Mouse (Mus musculus) T-helper 17 cell (primary cell): Measurements from ENCODE around the gene Dnajc11.

Experiments used
- in situ Hi-C, 2 experiments: fragments of 300-600 bp; cut with MboI, MseI; formaldehyde crosslinking; loops; 1 replicate in 1 of 2; 2 replicates in 1 of 2; pipeline ENCODE4 v1.15.1; 2025; ENCODE audit warnings: high pct_unique_total_duplicates in 2 of 2

Gene Dnajc11

DNA sequence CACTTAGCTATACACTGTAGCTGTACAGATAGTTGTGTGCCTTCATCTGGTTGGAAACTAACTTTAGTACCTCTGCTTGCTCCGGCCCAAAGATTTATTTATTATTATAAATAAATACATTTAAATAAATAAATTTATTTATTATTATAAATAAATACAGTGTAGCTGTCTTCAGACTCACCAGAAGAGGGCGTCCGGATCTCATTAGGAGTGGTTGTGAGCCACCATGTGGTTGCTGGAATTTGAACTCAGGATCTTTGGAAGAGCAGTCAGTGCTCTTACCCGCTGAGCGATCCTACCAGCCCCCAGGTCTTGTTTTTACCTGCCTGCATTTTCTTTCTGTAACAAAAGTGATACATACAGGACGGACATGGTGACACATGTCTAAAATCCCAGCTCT, 72.6 kb downstream of the Dnajc11 start:
- in situ Hi-C loops: loop anchor here in 1 of 2 experiments (10.0 kb wide), 1 partner anchor 1091 kb away; the partner anchor contains the start of genes Park7 and Tnfrsf9

DNA sequence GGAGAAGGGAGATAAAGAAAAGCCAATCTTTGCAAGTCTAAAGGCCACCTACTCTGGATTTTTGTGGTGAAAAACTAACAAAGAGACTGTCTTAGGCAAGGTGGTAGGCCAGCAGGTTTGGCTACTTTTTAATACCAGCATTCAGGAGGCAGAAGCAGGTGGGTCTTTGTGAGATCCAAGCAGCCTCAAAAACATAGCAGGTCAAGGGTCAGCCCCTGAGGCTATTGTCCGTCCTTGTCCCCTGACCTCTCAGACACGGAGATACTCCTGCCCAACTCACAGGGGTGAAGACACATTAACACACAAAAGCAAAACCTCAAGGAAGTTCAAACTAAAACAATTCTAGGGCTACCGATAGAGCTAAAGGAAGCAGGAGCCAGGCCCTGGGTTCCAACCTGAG, 73.3 kb downstream of the Dnajc11 start:
- in situ Hi-C loops: loop anchor here in 1 of 2 experiments (10.0 kb wide), 1 partner anchor 1092 kb away; the partner anchor contains the start of genes Park7 and Tnfrsf9

DNA sequence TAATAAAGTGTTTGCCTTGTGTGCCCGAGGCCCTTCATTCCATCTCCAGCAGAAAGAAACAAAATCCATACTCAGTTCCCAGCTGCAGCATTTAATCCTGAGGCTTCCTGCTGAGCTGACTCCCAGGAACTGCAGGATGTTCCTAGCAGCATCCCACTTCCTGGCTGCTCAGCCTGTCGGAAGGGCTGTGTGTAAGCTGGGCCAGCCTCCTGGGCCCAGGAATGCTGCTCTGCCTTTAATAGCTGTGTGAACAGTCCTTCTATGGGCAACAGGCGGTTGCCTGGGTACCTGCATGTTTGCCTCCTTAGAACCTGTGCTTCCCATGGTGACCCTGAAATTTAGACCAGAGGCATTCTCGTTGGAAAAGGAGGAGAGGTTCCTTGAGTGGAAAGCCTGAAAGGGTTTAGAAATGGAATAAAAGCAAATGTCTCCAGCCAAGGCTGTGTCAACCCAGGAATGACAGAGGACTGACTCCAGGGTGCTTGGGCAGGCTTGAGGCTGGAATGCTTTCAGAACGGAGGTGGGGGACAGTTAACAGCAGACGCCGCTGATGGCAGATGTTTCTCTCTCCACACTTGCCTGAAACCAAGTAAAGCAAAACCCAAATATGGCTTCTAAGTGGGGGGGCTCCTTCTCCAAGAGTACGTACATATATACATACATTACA, 74.1 kb downstream of the Dnajc11 start:
- in situ Hi-C loops: loop anchor here in 1 of 2 experiments (10.0 kb wide), 1 partner anchor 1093 kb away; the partner anchor contains the start of genes Park7 and Tnfrsf9

DNA sequence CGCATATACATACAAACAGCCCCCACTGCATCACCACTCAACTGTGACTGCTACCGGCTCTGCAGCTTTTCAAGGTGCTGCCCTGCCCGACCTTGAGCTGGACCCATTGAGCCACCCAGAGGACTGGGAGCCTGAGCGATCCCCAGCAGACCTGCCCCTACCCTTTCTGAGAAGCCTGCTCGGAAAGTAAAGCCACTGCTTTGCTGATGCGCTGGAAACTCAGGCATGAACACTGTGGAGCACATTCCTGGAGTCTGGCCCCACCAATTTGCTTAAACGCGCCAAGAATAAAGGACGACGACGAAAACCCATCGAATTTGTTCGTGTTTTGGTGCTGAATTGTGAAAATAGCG, 74.6 kb downstream of the Dnajc11 start:
- in situ Hi-C loops: loop anchor here in 1 of 2 experiments (10.0 kb wide), 1 partner anchor 1093 kb away; the partner anchor contains the start of genes Park7 and Tnfrsf9

DNA sequence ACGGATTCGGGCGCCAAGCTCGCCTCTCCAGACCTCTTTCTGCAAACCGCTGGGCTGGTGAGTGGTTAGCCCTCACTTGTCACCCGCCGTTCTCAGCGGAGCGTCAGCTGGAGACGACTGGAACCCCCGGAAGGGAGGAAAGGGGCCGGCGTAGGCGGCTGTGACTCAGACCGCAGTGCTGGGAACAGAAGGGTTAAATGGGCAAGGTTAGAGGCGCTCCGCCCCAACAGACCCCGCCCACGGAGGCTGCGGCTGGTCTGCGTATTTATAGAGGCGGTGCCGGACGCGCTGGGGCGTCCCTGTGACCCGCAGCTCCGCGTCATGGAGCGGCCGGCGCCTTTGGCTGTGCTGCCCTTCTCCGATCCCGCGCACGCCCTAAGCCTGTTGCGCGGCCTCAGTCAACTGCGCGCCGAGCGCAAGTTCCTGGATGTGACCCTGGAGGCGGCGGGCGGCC, 75.2 kb downstream of the Dnajc11 start, which contains the start of gene Klhl21:
Gene Klhl21, plus strand, starts transcription at position 182 of the 454 bp plus-strand sequence.
- in situ Hi-C loops: loop anchor here in 1 of 2 experiments (10.0 kb wide), 1 partner anchor 1094 kb away; the partner anchor contains the start of genes Park7 and Tnfrsf9

DNA sequence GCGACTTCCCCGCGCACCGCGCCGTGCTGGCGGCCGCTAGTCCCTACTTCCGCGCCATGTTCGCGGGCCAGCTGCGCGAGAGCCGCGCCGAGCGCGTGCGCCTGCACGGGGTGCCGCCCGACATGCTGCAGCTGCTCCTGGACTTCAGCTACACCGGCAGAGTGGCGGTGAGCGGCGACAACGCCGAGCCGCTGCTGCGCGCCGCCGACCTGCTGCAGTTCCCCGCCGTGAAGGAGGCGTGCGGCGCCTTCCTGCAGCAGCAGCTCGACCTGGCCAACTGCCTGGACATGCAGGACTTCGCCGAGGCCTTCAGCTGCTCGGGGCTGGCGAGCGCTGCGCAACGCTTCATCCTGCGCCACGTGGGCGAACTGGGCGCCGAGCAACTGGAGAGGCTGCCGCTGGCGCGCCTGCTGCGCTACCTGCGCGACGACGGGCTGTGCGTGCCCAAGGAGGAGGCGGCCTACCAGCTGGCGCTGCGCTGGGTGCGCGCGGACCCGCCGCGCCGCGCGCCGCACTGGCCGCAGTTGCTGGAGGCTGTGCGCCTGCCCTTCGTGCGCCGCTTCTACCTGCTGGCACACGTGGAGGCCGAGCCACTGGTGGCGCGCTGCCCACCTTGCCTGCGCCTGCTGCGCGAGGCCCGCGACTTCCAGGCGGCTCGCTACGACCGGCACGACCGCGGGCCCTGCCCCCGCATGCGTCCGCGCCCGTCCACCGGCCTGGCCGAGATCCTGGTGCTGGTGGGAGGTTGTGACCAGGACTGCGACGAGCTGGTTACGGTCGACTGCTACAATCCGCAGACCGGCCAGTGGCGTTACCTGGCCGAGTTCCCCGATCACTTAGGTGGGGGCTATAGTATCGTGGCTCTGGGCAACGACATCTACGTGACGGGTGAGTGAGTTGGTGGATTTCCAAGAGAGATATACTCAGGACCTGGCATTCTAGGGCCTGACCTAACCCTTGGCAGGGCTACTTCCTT, 75.9 kb downstream of the Dnajc11 start:
- in situ Hi-C loops: loop anchor here (5.0 to 10.0 kb wide), 4 partner anchors 147 to 1215 kb away; partner anchors contain the start of genes Camta1 (in 1 of the 2), Park7 (in 1 of the 2), Tnfrsf9 (in 1 of the 2) and Vamp3 (in 1 of the 2)

DNA sequence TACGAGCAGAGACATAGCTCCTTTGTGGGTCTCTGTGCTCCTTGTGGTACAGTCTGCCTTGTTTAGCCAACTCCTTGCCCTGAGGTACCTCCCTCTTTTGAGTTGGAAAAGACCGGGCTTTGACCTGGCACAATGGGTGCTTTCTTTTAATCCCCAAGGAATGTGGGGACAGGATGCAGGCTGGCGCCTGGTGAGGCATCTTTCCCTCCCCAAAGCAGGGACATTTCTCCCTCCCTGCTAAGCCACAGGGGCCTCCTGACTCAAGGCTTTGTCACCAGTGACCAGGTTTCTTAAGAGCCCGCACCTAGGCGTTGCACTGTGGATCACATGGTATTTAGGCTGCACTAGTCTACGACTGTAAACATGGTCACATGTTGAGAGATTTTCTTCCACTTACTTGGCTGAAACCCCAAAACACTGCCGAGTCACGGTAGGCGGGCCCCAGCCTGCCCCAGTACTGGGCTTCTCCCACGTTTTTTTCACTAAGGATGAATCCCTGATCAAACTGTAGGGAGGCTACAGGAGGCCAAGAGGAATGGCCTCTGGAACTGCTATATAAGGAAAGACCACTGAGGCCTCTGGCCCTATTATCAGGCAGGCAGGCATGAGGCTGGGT, 76.7 kb downstream of the Dnajc11 start:
- in situ Hi-C loops: loop anchor here in 1 of 2 experiments (5.0 to 10.0 kb wide), 3 partner anchors 148 to 1215 kb away; partner anchors contain the start of genes Camta1 and Vamp3

DNA sequence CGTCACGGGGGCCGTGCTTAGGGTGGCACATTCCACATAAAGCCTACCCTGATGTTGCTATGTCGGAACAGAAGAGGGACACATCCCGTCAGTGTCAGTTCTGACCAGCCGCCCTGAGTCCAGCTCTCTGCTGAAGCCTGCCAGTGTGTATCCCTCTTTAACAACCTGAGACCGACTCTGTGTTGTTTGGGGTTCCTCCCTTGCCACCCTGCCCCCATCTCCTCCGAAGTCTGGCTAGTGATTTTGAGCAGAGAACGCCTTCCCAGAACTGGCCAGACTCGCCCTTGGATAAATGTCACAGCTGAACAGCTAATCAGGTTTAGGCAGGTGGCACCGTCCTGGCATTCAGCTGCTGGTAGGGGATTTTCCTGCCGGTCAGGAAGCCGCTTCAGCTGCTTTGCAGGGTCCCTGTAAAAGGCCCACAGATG, 77.2 kb downstream of the Dnajc11 start:
- in situ Hi-C loops: loop anchor here in 1 of 2 experiments (5.0 to 10.0 kb wide), 3 partner anchors 148 to 1216 kb away; partner anchors contain the start of genes Camta1 and Vamp3

DNA sequence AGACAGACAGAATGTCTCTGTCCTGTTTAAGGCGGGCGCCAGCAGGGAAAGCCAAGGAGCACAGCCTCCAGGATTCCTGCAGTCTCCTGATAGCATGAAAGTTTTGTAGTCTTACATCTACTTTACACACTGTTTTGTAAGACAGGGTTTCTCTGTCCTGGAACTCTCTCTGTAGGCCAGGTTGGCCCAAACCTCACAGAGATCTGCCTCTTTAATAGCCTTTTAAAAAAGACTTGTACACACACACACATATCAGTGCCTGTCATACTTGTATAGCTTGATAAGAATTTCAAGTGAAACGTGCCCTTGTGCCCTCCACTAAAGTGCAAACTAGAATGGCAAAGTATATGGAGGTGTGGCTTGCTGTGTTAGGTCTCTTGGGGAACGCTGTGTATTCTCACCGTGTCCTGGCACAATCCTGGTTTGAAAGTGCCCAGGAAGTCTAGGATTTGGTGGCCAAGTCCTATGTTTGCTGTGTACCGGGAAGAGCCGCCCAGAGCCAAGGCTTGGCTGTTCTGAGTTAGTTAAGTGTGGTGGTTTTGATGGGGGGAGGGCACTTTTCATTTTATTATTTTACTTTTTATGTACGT, 77.8 kb downstream of the Dnajc11 start:
- in situ Hi-C loops: loop anchor here in 1 of 2 experiments (5.0 to 10.0 kb wide), 3 partner anchors 149 to 1216 kb away; partner anchors contain the start of genes Camta1 and Vamp3

DNA sequence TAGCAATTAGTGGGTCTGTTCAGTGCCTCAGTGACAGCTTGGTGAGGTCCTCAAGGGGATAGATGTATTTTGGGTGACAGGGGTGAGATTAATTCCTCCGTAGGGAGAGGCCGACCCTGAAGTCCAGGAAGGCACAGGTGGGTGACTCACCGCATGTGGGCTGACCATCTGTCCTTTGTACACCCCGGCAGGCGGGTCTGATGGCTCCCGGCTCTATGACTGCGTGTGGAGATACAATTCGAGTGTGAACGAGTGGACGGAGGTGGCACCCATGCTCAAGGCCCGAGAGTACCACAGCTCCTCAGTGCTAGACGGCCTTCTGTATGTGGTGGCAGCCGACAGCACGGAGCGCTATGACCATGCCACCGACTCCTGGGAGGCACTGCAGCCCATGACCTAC, 78.6 kb downstream of the Dnajc11 start:
- in situ Hi-C loops: loop anchor here in 1 of 2 experiments (5.0 to 10.0 kb wide), 3 partner anchors 150 to 1217 kb away; partner anchors contain the start of genes Camta1 and Vamp3

DNA sequence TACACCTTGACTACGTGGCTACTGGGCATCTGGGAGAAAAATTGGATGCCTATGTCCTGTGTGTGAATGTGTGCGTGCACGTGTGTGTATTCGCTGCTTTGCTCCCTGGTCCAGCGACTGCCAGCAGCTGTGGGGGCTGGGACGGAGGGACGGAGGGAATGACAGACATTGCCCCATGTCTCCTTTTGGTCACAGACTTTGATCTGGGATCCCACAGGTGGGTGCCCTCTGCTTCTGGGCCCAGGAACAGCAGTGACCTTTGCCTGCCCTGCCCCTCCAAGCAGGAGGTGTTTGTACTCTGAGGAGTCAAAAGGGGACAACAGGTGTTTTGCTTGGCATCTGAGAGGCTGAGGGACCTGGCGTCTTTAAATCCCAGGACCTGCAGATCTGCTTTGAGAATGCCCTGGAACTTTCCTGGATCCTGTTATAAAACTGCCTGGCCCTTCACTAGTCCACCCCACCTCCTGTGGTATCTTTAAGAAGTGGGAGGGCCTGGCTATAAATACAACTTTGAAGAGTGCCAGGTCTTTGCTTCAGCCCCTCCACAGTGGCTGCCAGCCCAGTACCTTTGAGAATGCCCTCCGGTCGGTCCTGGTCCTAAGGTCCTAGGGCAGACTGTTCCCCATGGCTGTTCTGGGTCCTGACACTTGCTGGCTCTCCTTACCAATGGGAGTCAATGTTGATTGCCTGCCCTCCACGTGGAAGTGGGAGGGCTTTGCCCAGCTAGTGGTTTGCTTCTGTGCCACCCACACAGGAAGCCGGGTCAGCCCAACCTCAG, 79.7 kb downstream of the Dnajc11 start:
- in situ Hi-C loops: loop anchor here in 1 of 2 experiments (5.0 to 10.0 kb wide), 3 partner anchors 151 to 1218 kb away; partner anchors contain the start of genes Camta1 and Vamp3

DNA sequence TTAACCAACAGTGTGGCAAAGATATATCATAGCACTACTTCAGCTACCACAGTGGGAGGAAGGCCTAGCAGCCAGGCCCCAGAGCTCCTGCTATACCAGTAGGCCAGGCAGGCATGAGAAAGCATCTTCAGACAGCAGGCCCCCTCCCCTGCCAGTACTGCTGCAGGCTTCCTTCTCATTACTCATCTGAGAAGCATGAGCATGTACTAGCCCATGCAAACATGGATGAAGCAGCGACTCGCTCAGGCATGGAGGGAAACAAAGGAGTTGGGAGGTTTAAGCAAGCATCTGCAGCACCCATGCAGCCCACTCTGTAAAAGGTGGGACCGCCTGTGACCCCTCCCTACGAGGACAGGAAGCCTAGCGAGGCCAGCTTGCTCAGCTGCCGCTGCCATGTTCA, 85.6 kb downstream of the Dnajc11 start:
- in situ Hi-C loops: loop anchor here in 1 of 2 experiments (10.0 kb wide), 1 partner anchor 1224 kb away; no protein-coding TSS in a partner anchor

DNA sequence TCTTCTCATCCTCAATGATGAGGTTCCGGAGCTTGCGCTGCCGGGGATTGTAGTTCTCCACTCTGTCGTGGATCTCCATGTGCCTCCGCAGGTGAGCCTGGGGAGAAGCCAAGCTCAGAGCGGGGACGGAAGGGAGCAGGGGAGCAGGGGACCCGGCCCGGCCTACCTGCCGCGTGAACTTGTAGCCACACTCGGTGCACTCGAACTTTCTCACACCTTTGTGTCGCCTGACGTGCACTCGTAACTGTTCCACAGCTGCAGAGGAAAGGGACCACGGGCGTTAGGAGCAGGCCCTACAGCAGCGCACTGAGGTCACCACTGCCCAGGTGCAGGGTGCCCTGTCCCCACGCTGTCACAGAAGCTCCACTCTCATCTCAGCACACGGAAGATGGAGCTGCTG, 86.5 kb downstream of the Dnajc11 start:
- in situ Hi-C loops: no loop called here

DNA sequence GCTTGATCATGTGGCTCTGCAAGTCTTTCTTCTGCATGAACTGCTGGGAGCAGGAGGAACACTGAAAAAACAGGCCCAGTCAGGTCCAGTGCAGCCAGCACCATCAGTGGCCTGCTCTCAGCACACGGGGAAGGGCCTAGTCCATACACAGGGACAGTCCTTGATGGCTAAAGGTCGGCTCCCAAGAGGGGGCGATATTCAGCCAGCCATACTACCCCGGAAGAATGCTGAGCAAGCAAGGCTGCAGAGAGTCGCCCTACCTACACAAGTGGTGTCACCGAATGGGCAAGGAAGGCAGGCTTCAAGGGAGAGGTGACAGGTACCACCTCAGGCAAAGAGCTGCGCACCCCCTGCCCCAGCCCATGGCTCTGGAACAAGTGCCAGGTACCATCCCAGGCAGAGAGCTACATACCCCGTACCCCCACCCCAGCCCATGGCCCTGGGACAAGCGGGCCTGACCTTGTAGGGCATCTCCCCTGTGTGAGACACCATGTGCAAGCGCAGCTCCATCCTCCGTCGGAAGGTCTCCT, 88.1 kb downstream of the Dnajc11 start:
- in situ Hi-C loops: no loop called here

DNA sequence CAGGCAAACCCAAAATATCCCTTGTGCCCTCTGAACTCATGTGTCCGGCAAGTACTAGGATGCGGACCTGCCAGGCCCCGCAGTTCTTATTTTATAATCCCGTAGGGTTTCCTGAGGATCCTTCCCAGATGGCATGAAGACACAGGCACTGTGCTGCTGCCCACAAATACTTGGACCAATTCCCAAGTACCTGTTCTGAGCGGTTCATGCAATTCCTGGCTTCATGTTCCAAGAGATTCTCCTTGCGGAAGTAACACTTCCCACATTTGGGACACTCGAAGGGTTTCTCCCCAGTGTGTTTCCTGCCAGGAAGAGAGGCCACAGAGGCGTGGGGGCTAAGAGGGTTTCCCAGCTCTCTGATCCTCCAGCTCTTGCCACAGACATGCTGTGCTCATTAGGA, 89.0 kb downstream of the Dnajc11 start:
- in situ Hi-C loops: no loop called here

DNA sequence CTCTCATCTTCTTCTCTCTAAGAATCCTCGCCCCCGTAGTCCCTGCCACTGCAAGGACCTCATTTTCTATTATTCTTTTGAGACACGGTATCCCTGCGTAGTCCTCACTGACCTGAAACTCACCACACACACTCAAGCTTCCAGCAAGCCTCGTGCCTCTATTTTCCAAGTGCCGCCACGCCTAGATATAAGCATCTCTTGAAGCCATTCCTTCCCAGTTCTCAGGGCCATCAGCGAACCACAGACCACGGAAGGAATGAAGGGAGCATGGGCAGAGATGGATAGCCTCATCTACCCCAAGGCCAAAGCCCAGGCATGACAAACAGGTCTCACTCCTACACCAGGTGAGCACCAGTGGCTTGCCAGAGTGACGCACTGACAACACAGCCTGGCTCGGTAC, 91.0 kb downstream of the Dnajc11 start:
- in situ Hi-C loops: no loop called here

DNA sequence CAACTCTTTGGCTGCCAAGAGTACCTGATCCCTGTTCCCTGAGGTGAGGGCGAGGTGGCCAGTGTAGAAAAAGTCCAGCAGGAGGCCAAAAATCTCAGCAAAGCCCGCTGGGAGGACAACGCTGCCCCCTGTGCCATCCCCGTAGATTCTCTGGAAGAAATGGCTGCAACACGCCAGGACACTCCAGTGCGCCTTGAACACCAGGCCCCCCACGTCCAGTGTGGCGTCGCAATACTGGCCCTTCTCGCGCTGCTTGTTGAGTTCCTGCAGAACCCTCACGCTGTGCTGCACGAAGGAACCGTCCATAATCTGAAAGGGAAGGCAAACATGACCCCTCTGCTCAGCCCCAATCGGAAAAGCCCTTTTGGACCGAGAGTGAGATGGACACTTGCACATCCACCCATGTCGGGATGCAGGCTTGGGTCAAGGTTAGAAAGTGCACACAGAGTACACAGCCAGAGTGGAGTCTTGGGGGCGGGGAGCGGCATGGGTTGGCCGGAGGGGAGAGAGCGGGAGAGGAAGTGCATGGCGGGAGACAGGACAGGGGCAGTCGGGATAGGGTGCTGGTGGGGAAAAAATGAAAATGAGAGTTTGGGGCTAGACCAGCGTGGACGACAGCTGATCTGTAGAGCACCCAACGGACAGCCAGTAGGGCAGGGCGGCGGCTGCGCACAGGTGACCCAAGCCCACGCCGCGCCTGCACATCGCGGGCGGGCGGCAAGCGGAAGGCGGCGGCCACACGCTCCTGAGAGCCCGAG, 93.4 kb downstream of the Dnajc11 start:
- in situ Hi-C loops: loop anchor here (5.0 kb wide), 1 partner anchor 45 kb away; no protein-coding TSS in a partner anchor

DNA sequence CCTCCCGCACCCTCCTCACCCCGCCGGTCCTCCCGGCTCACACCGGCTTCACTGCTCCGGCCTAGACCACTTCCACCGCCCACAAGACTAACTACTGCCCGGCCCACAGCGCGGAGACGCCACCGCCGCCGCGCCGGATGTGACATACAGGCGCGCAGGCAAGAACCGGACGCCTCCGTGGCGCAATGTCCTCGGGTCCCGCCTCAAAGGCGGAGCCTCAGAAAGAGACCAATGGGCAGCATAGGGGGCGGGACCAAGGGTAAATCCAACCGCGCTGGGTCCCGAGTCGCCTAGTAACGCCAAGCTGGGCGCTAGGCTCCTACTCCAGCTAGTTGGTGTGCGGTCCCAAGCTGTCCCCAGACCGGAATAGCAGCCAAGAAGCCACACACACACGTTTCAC, 94.0 kb downstream of the Dnajc11 start, which contains the start of gene Zbtb48:
Gene Zbtb48, minus strand, starts transcription at position 148 of the 400 bp plus-strand sequence.
- in situ Hi-C loops: loop anchor here (5.0 kb wide), 1 partner anchor 45 kb away; no protein-coding TSS in a partner anchor
